Mouse (Mus musculus) gastrocnemius, postnatal 10 days (tissue): ENCODE results near the gene Sema7a. TPM values are rescaled to one million over a fixed set of nuclear protein-coding genes. Genes with fewer than 3 reads are reported as not detected.
A peak's percentile ranks its signal among the peaks of the same experiment; 100 is the strongest.

ENCODE experiments used
- DNase-seq: peaks from one replicate; pipeline ENCODE4 v3.0.0; 2021; ENCODE audit warnings: mixed read lengths
- total RNA-seq, 2 experiments: library from RNA; stranded (reverse); gene quantifications; 2 replicates each; pipeline ENCODE4 v1.2.3; 2021

The Sema7a gene
- total RNA-seq, 2 experiments from 2014 or later, result 15.7 to 18.5 TPM

- DNase-seq, result no peak
Measured at GRCm38 (mm10) chr9:57938225-57939055, 1.5 kb upstream of the Sema7a start.

GRCm38 (mm10) chr9:57940349-57940794 lies 460 bp downstream of the Sema7a start:
- DNase-seq, result peak; percentile 50

GRCm38 (mm10) chr9:57940861-57941638 lies 1.1 kb downstream of the Sema7a start:
- no peak for DNase-seq

GRCm38 (mm10) chr9:57942039-57942438 lies 2.1 kb downstream of the Sema7a start:
- DNase-seq, result no peak

- no peak for DNase-seq
Measured at GRCm38 (mm10) chr9:57943067-57943466, 3.2 kb downstream of the Sema7a start.

- peak; percentile 76 for DNase-seq
Measured at GRCm38 (mm10) chr9:57944572-57944971, 4.7 kb downstream of the Sema7a start.

- no peak for DNase-seq
Measured at GRCm38 (mm10) chr9:57945771-57946616, 6.1 kb downstream of the Sema7a start.

GRCm38 (mm10) chr9:57947381-57948030 lies 7.6 kb downstream of the Sema7a start:
- no peak for DNase-seq

- no peak for DNase-seq
Measured at GRCm38 (mm10) chr9:57948333-57948931, 8.5 kb downstream of the Sema7a start.

- DNase-seq, result no peak
Measured at GRCm38 (mm10) chr9:57949102-57949704, 9.3 kb downstream of the Sema7a start.

- DNase-seq, result no peak
Measured at GRCm38 (mm10) chr9:57949879-57950278, 10.0 kb downstream of the Sema7a start.

GRCm38 (mm10) chr9:57950519-57950918 lies 10.6 kb downstream of the Sema7a start:
- no peak for DNase-seq

- no peak for DNase-seq
Measured at GRCm38 (mm10) chr9:57951993-57952392, 12.1 kb downstream of the Sema7a start.

- DNase-seq, result no peak
Measured at GRCm38 (mm10) chr9:57954962-57955744, 15.2 kb downstream of the Sema7a start.

- no peak for DNase-seq
Measured at GRCm38 (mm10) chr9:57955764-57956163, 15.9 kb downstream of the Sema7a start.

- no peak for DNase-seq
Measured at GRCm38 (mm10) chr9:57956196-57956837, 16.4 kb downstream of the Sema7a start.

GRCm38 (mm10) chr9:57956838-57957236 lies 16.9 kb downstream of the Sema7a start:
- DNase-seq, result no peak

GRCm38 (mm10) chr9:57958615-57959014 lies 18.7 kb downstream of the Sema7a start:
- no peak for DNase-seq

- no peak for DNase-seq
Measured at GRCm38 (mm10) chr9:57959399-57959798, 19.5 kb downstream of the Sema7a start.
